Mouse (Mus musculus) kidney, embryonic 14.5 days (tissue): Measurements from ENCODE around the gene Smyd5. TPM values are rescaled to one million over a fixed set of nuclear protein-coding genes. Genes with fewer than 3 reads are reported as not detected.

ENCODE experiments used
- ATAC-seq: fragments of 200-750 bp; cut with Nextera tagmentation; 2 replicates; pipeline ENCODE4 v1.8.0; 2017; ENCODE audit warnings: moderate number of reproducible peaks, mild to moderate bottlenecking, moderate TSS enrichment, moderate library complexity; ENCODE audit not compliant: low FRiP score, low TSS enrichment
- H3K27ac ChIP-seq: fragments of 300-500 bp; sonication (generic); 2 replicates; pipeline ENCODE4 v1.5.1; 2014; ENCODE audit warnings: low read depth, mild to moderate bottlenecking, low read length, moderate library complexity, mixed read lengths
- H3K27me3 ChIP-seq: fragments of 300-500 bp; sonication (generic); 2 replicates; pipeline ENCODE4 v1.6.1; 2014; ENCODE audit warnings: mild to moderate bottlenecking, low read length; ENCODE audit not compliant: control insufficient read depth, insufficient read depth
- H3K36me3 ChIP-seq: fragments of 300-500 bp; sonication (generic); 2 replicates; pipeline ENCODE4 v1.6.1; 2014; ENCODE audit warnings: low read length, mixed read lengths; ENCODE audit not compliant: control insufficient read depth, insufficient read depth
- H3K4me1 ChIP-seq: fragments of 300-500 bp; sonication (generic); 2 replicates; pipeline ENCODE4 v1.6.1; 2014; ENCODE audit warnings: low read length, mixed read lengths; ENCODE audit not compliant: control insufficient read depth, insufficient read depth
- H3K4me2 ChIP-seq: fragments of 300-500 bp; sonication (generic); replicated peaks from 2 replicates; pipeline ENCODE4 v1.6.1; 2014; ENCODE audit warnings: low read depth, mild to moderate bottlenecking, low read length
- H3K4me3 ChIP-seq: fragments of 300-500 bp; sonication (generic); 2 replicates; pipeline ENCODE4 v1.5.1; 2014; ENCODE audit warnings: mild to moderate bottlenecking, low read length
- H3K9ac ChIP-seq: fragments of 300-500 bp; sonication (generic); 2 replicates; pipeline ENCODE4 v1.6.1; 2014; ENCODE audit warnings: low read depth, mild to moderate bottlenecking, low read length, moderate library complexity
- H3K9me3 ChIP-seq: fragments of 300-500 bp; sonication (generic); 2 replicates; pipeline ENCODE4 v1.6.1; 2016; ENCODE audit warnings: low read length; ENCODE audit not compliant: control insufficient read depth
- WGBS: fragments of 180-500 bp; shearing (Covaris S2); extraction: QIAGEN DNeasy Blood & Tissue Kit; methylation state at CpG from one replicate; pipeline ENCODE4 v1.1.7; 2014; 5-methylcytosine and 5-hydroxymethylcytosine counted together
- polyA plus RNA-seq: library from polyadenylated mRNA; unstranded; fragments of >200 nt; fragmentation: Nextera tagmentation; extraction: Ambion mirVana; gene quantifications from 2 replicates; pipeline ENCODE4 v1.2.1, GENCODE M21; 2014

Smyd5 gene
- 54.8 and 68.4 TPM in 2 replicates for polyA plus RNA-seq

- WGBS: under 1% methylated on average over 39 of the region's 39 CpGs
- ATAC-seq: peak; percentile 83
- H3K9me3 ChIP-seq: no peaks in the 10 kb centered on the region
- 0 out of 2 replicates have a peak, but pooled peaks cover 4% of the 10 kb centered on the region for H3K4me1 ChIP-seq
- no peak within 1 kb of the TSS for H3K27ac ChIP-seq
- H3K4me2 ChIP-seq: peak within 1 kb of the TSS; percentile 77
- no peaks in the 10 kb centered on the region for H3K36me3 ChIP-seq
- peak within 1 kb of the TSS; percentile 97 for H3K4me3 ChIP-seq
- H3K9ac ChIP-seq: peak within 1 kb of the TSS; percentile 84
- H3K27me3 ChIP-seq: no peaks in the 10 kb centered on the region
These were observed at the start of gene Smyd5 for GRCm38 (mm10) chr6:85431842-85432431. Smyd5 (plus strand) TSS chr6:85431989.

GRCm38 (mm10) chr6:85382791-85383190 lies 49.0 kb upstream of the Smyd5 start:
- H3K9me3 ChIP-seq: no peaks in the 10 kb centered on the region
- H3K4me3 ChIP-seq: no peak overlapping the region
- H3K4me1 ChIP-seq: peaks cover 8% of the 10 kb centered on the region; the same call in 1 of the 2 replicates
- H3K4me2 ChIP-seq: no peak overlapping the region
- H3K27me3 ChIP-seq: no peaks in the 10 kb centered on the region
- H3K27ac ChIP-seq: no peak overlapping the region
- no peak overlapping the region for H3K9ac ChIP-seq
- 73% methylated on average over 2 of the region's 2 CpGs for WGBS
- H3K36me3 ChIP-seq: no peaks in the 10 kb centered on the region
- no peak for ATAC-seq

- no peak for ATAC-seq
- no peaks in the 10 kb centered on the region for H3K36me3 ChIP-seq
- H3K4me1 ChIP-seq: no peaks in the 10 kb centered on the region
- H3K9me3 ChIP-seq: no peaks in the 10 kb centered on the region
- H3K27ac ChIP-seq: no peak overlapping the region
- 82% methylated on average over 5 of the region's 5 CpGs for WGBS
- no peaks in the 10 kb centered on the region for H3K27me3 ChIP-seq
- H3K4me2 ChIP-seq: no peak overlapping the region
- H3K4me3 ChIP-seq: no peak overlapping the region
- no peak overlapping the region for H3K9ac ChIP-seq
These were observed 43.2 kb upstream of the Smyd5 start for GRCm38 (mm10) chr6:85388608-85389007.

- Histone ChIP-seq H3K9ac (no peak overlapping the region), H3K4me2 (no peak overlapping the region), H3K27me3 (no peaks in the 10 kb centered on the region), H3K27ac (no peak overlapping the region), H3K4me3 (no peak overlapping the region), H3K9me3 (no peaks in the 10 kb centered on the region), H3K4me1 (no peaks in the 10 kb centered on the region), H3K36me3 (no peaks in the 10 kb centered on the region)
- ATAC-seq: no peak
- 27% methylated on average over 5 of the region's 7 CpGs for WGBS
These were observed 40.0 kb upstream of the Smyd5 start for GRCm38 (mm10) chr6:85391803-85392202.

GRCm38 (mm10) chr6:85395360-85395759 lies 36.4 kb upstream of the Smyd5 start:
- Histone ChIP-seq H3K27ac (no peak overlapping the region), H3K4me3 (no peak overlapping the region), H3K4me1 (no peaks in the 10 kb centered on the region), H3K27me3 (no peaks in the 10 kb centered on the region), H3K36me3 (no peaks in the 10 kb centered on the region), H3K4me2 (no peak overlapping the region), H3K9ac (no peak overlapping the region), H3K9me3 (no peaks in the 10 kb centered on the region)
- WGBS: 90% methylated on average over 2 of the region's 2 CpGs
- ATAC-seq: no peak

- H3K9ac ChIP-seq: no peak overlapping the region
- H3K4me1 ChIP-seq: no peaks in the 10 kb centered on the region
- 29% methylated on average over 1 of the region's 1 CpGs for WGBS
- H3K9me3 ChIP-seq: no peaks in the 10 kb centered on the region
- H3K27ac ChIP-seq: no peak overlapping the region
- ATAC-seq: no peak
- no peak overlapping the region for H3K4me3 ChIP-seq
- H3K4me2 ChIP-seq: no peak overlapping the region
- H3K27me3 ChIP-seq: no peaks in the 10 kb centered on the region
- no peaks in the 10 kb centered on the region for H3K36me3 ChIP-seq
These were observed 34.6 kb upstream of the Smyd5 start for GRCm38 (mm10) chr6:85397165-85397564.

GRCm38 (mm10) chr6:85399715-85400114 lies 32.1 kb upstream of the Smyd5 start:
- Histone ChIP-seq H3K4me2 (no peak overlapping the region), H3K9me3 (no peaks in the 10 kb centered on the region), H3K36me3 (no peaks in the 10 kb centered on the region), H3K9ac (no peak overlapping the region), H3K4me3 (no peak overlapping the region), H3K4me1 (no peaks in the 10 kb centered on the region), H3K27me3 (no peaks in the 10 kb centered on the region), H3K27ac (no peak overlapping the region)
- ATAC-seq: peak; percentile 37; the same call in 1 of the 2 replicates
- 19% methylated on average over 5 of the region's 5 CpGs for WGBS

GRCm38 (mm10) chr6:85402613-85403012 lies 29.2 kb upstream of the Smyd5 start:
- ATAC-seq: no peak
- Histone ChIP-seq H3K27me3 (peaks cover 4% of the 10 kb centered on the region), H3K36me3 (no peaks in the 10 kb centered on the region), H3K4me1 (no peaks in the 10 kb centered on the region), H3K4me3 (no peak overlapping the region), H3K27ac (no peak overlapping the region), H3K9ac (no peak overlapping the region), H3K9me3 (no peaks in the 10 kb centered on the region), H3K4me2 (no peak overlapping the region)
- 34% methylated on average over 2 of the region's 2 CpGs for WGBS

GRCm38 (mm10) chr6:85403039-85403438 lies 28.8 kb upstream of the Smyd5 start:
- Histone ChIP-seq H3K36me3 (no peaks in the 10 kb centered on the region), H3K9me3 (no peaks in the 10 kb centered on the region), H3K9ac (no peak overlapping the region), H3K27me3 (peaks cover 8% of the 10 kb centered on the region), H3K4me3 (no peak overlapping the region), H3K4me2 (no peak overlapping the region), H3K4me1 (no peaks in the 10 kb centered on the region), H3K27ac (no peak overlapping the region)
- WGBS: 77% methylated on average over 10 of the region's 10 CpGs
- ATAC-seq: no peak
